Mouse (Mus musculus) monocyte, adult 2 months (primary cell): ENCODE measurements at regions not wholly inside any gene's neighbourhood (a gene's known extent, or its start where the extent isn't known, plus 50 kb on each side); places are given as distances from the start of the nearest gene placed in this dataset.

Experiments used
- DNase-seq, 2 experiments: peaks; one replicate each; pipeline ENCODE4 v3.0.0; 2022; ENCODE audit warnings: low spot score in 2 of 2, low read depth in 1 of 2

GRCm38 (mm10) chr1:23214462-23215158 is 112.6 kb upstream of the 4933415F23Rik start:
- DNase-seq: no peak

- DNase-seq: no peak
These were observed 105.8 kb upstream of the 4933415F23Rik start for GRCm38 (mm10) chr1:23207843-23208242.

GRCm38 (mm10) chr1:23207024-23207423 is 105.0 kb upstream of the 4933415F23Rik start:
- no peak for DNase-seq

GRCm38 (mm10) chr1:23202511-23203435 is 100.7 kb upstream of the 4933415F23Rik start:
- no peak for DNase-seq

- DNase-seq: no peak
These were observed 98.4 kb upstream of the 4933415F23Rik start for GRCm38 (mm10) chr1:23200460-23200859.

- no peak for DNase-seq
These were observed 88.4 kb upstream of the 4933415F23Rik start for GRCm38 (mm10) chr1:23190316-23191005.

GRCm38 (mm10) chr1:23189790-23190189 is 87.7 kb upstream of the 4933415F23Rik start:
- no peak for DNase-seq

GRCm38 (mm10) chr1:23188216-23188615 is 86.2 kb upstream of the 4933415F23Rik start:
- DNase-seq: no peak

GRCm38 (mm10) chr1:23187446-23188206 is 85.6 kb upstream of the 4933415F23Rik start:
- no peak for DNase-seq

GRCm38 (mm10) chr1:23184728-23185127 is 82.7 kb upstream of the 4933415F23Rik start:
- no peak for DNase-seq

GRCm38 (mm10) chr1:23182541-23182940 is 80.5 kb upstream of the 4933415F23Rik start:
- DNase-seq: no peak

GRCm38 (mm10) chr1:23178335-23178974 is 76.4 kb upstream of the 4933415F23Rik start:
- DNase-seq: no peak

- DNase-seq: no peak
These were observed 72.0 kb upstream of the 4933415F23Rik start for GRCm38 (mm10) chr1:23174022-23174421.

- no peak for DNase-seq
These were observed 71.2 kb upstream of the 4933415F23Rik start for GRCm38 (mm10) chr1:23173054-23173802.

GRCm38 (mm10) chr1:23171336-23171735 is 69.3 kb upstream of the 4933415F23Rik start:
- DNase-seq: no peak

- DNase-seq: no peak
These were observed 68.7 kb upstream of the 4933415F23Rik start for GRCm38 (mm10) chr1:23170711-23171110.

- no peak for DNase-seq
These were observed 66.5 kb upstream of the 4933415F23Rik start for GRCm38 (mm10) chr1:23168504-23168903.

- no peak for DNase-seq
These were observed 61.4 kb upstream of the 4933415F23Rik start for GRCm38 (mm10) chr1:23163371-23163935.

- no peak for DNase-seq
These were observed 60.7 kb upstream of the 4933415F23Rik start for GRCm38 (mm10) chr1:23162766-23163165.
